Mouse (Mus musculus): ENCODE results near the gene Ipo13. TPM values are rescaled to one million over a fixed set of nuclear protein-coding genes. Genes with fewer than 3 reads are reported as not detected.
A peak's percentile ranks its signal among the peaks of the same experiment; 100 is the strongest.

Gene Ipo13
- total and polyA plus RNA-seq, 3 experiments, result 7.4 to 46.5 (median 22.0) TPM

GRCm38 (mm10) chr4:117887133-117887532, 27.7 kb downstream of the Ipo13 start, which contains the start of gene Atp6v0b (continued):
- TF ChIP-seq CHD2 (IDR thresholded peaks at IDR 0.05; ENCODE audit: low read length) (peak; percentile 70; the same call in 1 of the 2 replicates), MXI1 (IDR thresholded peaks at IDR 0.05; ENCODE audit: low read depth, low read length) (peak; percentile 84), TCF12 (IDR thresholded peaks at IDR 0.05; ENCODE audit: low read depth, low read length) (peak; percentile 75), ZNF384 (IDR thresholded peaks at IDR 0.05; ENCODE audit: low read depth, low read length) (no peak), MEF2A (IDR thresholded peaks at IDR 0.05; ENCODE audit: borderline replicate concordance, low read depth, low read length) (peak; percentile 63; the same call in 1 of the 2 replicates), NRF1 (IDR thresholded peaks at IDR 0.05; ENCODE audit: low read depth, low read length) (peak; percentile 74)

DNA sequence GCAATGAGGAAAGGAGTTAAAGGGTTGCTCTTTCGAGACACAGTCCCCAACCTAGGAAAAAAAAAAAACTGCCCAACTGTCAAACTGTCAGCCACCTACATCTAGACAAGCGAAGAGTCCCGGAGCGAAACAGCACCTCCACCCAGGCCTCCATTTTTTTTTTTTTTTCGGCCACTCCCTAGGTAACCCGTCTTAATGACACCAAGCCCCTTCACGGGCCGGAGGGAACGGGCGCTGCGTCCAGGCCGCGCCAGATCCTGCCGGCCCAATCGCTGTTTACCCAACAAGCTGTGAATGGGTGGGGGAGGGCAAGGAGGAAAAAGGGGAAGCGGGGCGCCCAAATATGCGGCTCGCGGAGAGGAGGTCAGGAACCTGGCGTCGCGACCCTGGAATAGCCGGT, 28.2 kb downstream of the Ipo13 start:
- H3K36me3 ChIP-seq (replicated peaks in 1 of 2; ENCODE audit: control insufficient read depth in 1 of 2, insufficient read depth in 1 of 2, low read length in 1 of 2), result peaks cover 38 to 72% of the 10 kb centered on the region in 2 experiments
- peaks cover 8 to 28% of the 10 kb centered on the region in 2 experiments for H3K4me1 ChIP-seq (ENCODE audit: control insufficient read depth in 1 of 2, insufficient read depth in 2 of 2)
- H3K9ac ChIP-seq (ENCODE audit: insufficient read depth, low read depth), result peak overlapping the region; percentile 87
- H3K27me3 ChIP-seq (replicated peaks), result no peaks in the 10 kb centered on the region
- peaks cover 21% of the 10 kb centered on the region for H3K79me2 ChIP-seq (replicated peaks; ENCODE audit: control insufficient read depth, extremely low read depth, insufficient read depth, poor library complexity, severe bottlenecking)
- H3K4me2 ChIP-seq (ENCODE audit: insufficient read depth, low read depth, poor library complexity, severe bottlenecking), result peak overlapping the region; percentile 89
- in situ Hi-C loops (cut with MboI; ENCODE audit: low pct_ligation_motif_present, low pct_unique_long_range_greater_than_20kb, low sequenced_read_pairs), result no loop called here
- dilution Hi-C loops (cut with MboI; ENCODE audit: extremely low pct_ligation_motif_present, extremely low pct_unique_long_range_greater_than_20kb, low sequenced_read_pairs), result no loop called here
- peak overlapping the region; percentile 74 to 95 (median 91) for H3K4me3 ChIP-seq (replicated peaks in 1 of 3; ENCODE audit: low read depth in 2 of 3, low read length in 2 of 3, poor library complexity in 1 of 3)
- TF ChIP-seq ZNF384 (IDR thresholded peaks at IDR 0.05; ENCODE audit: low read depth, low read length) (peak; percentile 78), MYC (IDR thresholded peaks at IDR 0.05; ENCODE audit: low read depth, low read length) (no peak)
- H3K9me3 ChIP-seq (replicated peaks; ENCODE audit: low read length), result no peaks in the 10 kb centered on the region
- peak; percentile 34 for DNase-seq (ENCODE audit: extremely low read depth)
- H3K27ac ChIP-seq (ENCODE audit: insufficient read depth, low read depth), result peak overlapping the region; percentile 39; the same call in 1 of the 2 replicates

DNA sequence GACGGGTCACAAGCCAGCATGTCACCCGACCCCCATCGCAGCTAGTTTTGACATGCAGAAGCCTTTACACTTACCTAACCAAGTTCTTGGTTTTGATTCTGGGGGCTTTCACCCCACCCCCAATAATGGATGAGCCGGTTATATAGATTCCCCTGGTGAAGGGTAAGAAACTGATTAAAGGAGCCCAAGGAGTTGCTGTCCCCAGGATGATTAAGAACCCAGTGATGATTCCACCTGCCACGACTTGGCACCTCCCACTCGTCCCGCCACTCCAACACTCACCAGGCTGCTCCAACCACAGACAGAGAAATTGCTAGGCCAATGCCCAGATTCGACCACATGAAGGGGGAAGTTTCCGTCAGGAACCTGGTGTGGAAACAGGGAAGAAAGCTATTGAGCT, 28.8 kb downstream of the Ipo13 start:
- H3K9me3 ChIP-seq (replicated peaks; ENCODE audit: low read length), result no peaks in the 10 kb centered on the region
- TF ChIP-seq USF2 (conservative IDR thresholded peaks at IDR 0.05; ENCODE audit: low read depth, low read length), result no peak
- no peak for TF ChIP-seq MAFK (IDR thresholded peaks at IDR 0.05; ENCODE audit: insufficient replicate concordance, low read length)
- no peak for TF ChIP-seq USF1 (IDR thresholded peaks at IDR 0.05; ENCODE audit: low read depth, low read length)
- no peak for TF ChIP-seq MAX (IDR thresholded peaks at IDR 0.05; ENCODE audit: low read length)
- no peak for TF ChIP-seq PAX5 (IDR thresholded peaks at IDR 0.05; ENCODE audit: low read length)
- TF ChIP-seq NRF1 (IDR thresholded peaks at IDR 0.05; ENCODE audit: low read depth, low read length), result no peak
- TF ChIP-seq ZNF384 (IDR thresholded peaks at IDR 0.05; ENCODE audit: low read depth, low read length), result no peak
- no peak for TF ChIP-seq ETS1 (conservative IDR thresholded peaks at IDR 0.05; ENCODE audit: low read depth, low read length)
- TF ChIP-seq KAT2A (IDR thresholded peaks at IDR 0.05; ENCODE audit: insufficient replicate concordance, low read length), result no peak
- no peak for TF ChIP-seq RAD21 (IDR thresholded peaks at IDR 0.05; ENCODE audit: low read depth, low read length)
- TF ChIP-seq GABPA (IDR thresholded peaks at IDR 0.05; ENCODE audit: insufficient replicate concordance, low read depth, low read length), result no peak
- TF ChIP-seq SIN3A (IDR thresholded peaks at IDR 0.05; ENCODE audit: low read length), result no peak
- TF ChIP-seq TBP (conservative IDR thresholded peaks at IDR 0.05; ENCODE audit: low read depth, low read length), result no peak
- no peak for TF ChIP-seq MYC (IDR thresholded peaks at IDR 0.05; ENCODE audit: low read depth, low read length)
- no peak for TF ChIP-seq HCFC1 (IDR thresholded peaks at IDR 0.05; ENCODE audit: low read depth, low read length)
- peak overlapping the region; percentile 89 for H3K4me2 ChIP-seq (ENCODE audit: insufficient read depth, low read depth, poor library complexity, severe bottlenecking)
- H3K79me2 ChIP-seq (replicated peaks; ENCODE audit: control insufficient read depth, extremely low read depth, insufficient read depth, poor library complexity, severe bottlenecking), result peaks cover 17% of the 10 kb centered on the region
- peak overlapping the region; percentile 74 to 95 (median 91) for H3K4me3 ChIP-seq (replicated peaks in 1 of 3; ENCODE audit: low read depth in 2 of 3, low read length in 2 of 3, poor library complexity in 1 of 3)
- in situ Hi-C loops (cut with MboI; ENCODE audit: low pct_ligation_motif_present, low pct_unique_long_range_greater_than_20kb, low sequenced_read_pairs), result no loop called here
- peak overlapping the region; percentile 87; the same call in 1 of the 2 replicates for H3K9ac ChIP-seq (ENCODE audit: insufficient read depth, low read depth)
- DNase-seq (ENCODE audit: extremely low read depth), result no peak
- peaks cover 7 to 26% of the 10 kb centered on the region in 2 experiments for H3K4me1 ChIP-seq (ENCODE audit: control insufficient read depth in 1 of 2, insufficient read depth in 2 of 2)
- dilution Hi-C loops (cut with MboI; ENCODE audit: extremely low pct_ligation_motif_present, extremely low pct_unique_long_range_greater_than_20kb, low sequenced_read_pairs), result no loop called here
- H3K36me3 ChIP-seq (replicated peaks in 1 of 2; ENCODE audit: control insufficient read depth in 1 of 2, insufficient read depth in 1 of 2, low read length in 1 of 2), result peaks cover 38 to 77% of the 10 kb centered on the region in 2 experiments
- H3K27me3 ChIP-seq (replicated peaks), result no peaks in the 10 kb centered on the region
- H3K27ac ChIP-seq (ENCODE audit: insufficient read depth, low read depth), result no peak overlapping the region
